Mouse (Mus musculus): ENCODE results near the gene Unc13b.

- TF ChIP-seq POLR2A (IDR thresholded peaks at IDR 0.05; ENCODE audit: low read depth, low read length) (no peak), CTCF (IDR thresholded peaks at IDR 0.05; ENCODE audit: borderline replicate concordance, insufficient read depth, low read length) (no peak)
Observed at GRCm38 (mm10) chr4:43057654-43058053, 1.1 kb upstream of the Unc13b start.
